Mouse (Mus musculus) kidney, postnatal 0 days (tissue): ENCODE measurements at regions not wholly inside any gene's neighbourhood (a gene's known extent, or its start where the extent isn't known, plus 50 kb on each side); places are given as distances from the start of the nearest gene placed in this dataset.
"Not testable (repeated sequence)": the region's sequence is repeated elsewhere in the genome, so short reads cannot be mapped to it uniquely, and the experiment has no call there.

Experiments
- ATAC-seq: fragments of 200-750 bp; cut with Nextera tagmentation; replicated peaks from 2 replicates; pipeline ENCODE4 v1.8.0; 2017; ENCODE audit warnings: low read depth, moderate number of reproducible peaks, moderate TSS enrichment, moderate library complexity; ENCODE audit not compliant: low FRiP score
- DNase-seq: peaks from one replicate; pipeline ENCODE4 v3.0.0-alpha.2; 2016; ENCODE audit warnings: low spot score
- H3K27ac ChIP-seq: fragments of 300-500 bp; sonication (generic); 2 replicates; pipeline ENCODE4 v1.5.1; 2014; ENCODE audit warnings: mild to moderate bottlenecking
- H3K27me3 ChIP-seq: fragments of 300-500 bp; sonication (generic); 2 replicates; pipeline ENCODE4 v1.6.1; 2014; ENCODE audit warnings: low read length, mixed read lengths; ENCODE audit not compliant: insufficient read depth
- H3K36me3 ChIP-seq: fragments of 300-500 bp; sonication (generic); 2 replicates; pipeline ENCODE4 v1.6.1; 2014; ENCODE audit warnings: low read length, mixed read lengths; ENCODE audit not compliant: insufficient read depth
- H3K4me1 ChIP-seq: fragments of 300-500 bp; sonication (generic); replicated peaks from 2 replicates; pipeline ENCODE4 v1.6.1; 2014; ENCODE audit warnings: antibody characterized with exemption, low read length, mixed read lengths; ENCODE audit not compliant: insufficient read depth
- H3K4me2 ChIP-seq: fragments of 300-500 bp; sonication (generic); 2 replicates; pipeline ENCODE4 v1.6.1; 2014; ENCODE audit warnings: mild to moderate bottlenecking, low read length, moderate library complexity, mixed read lengths
- H3K4me3 ChIP-seq: fragments of 300-500 bp; sonication (generic); replicated peaks from 2 replicates; pipeline ENCODE4 v1.5.1; 2014; ENCODE audit warnings: low read depth, low read length
- H3K9ac ChIP-seq: fragments of 300-500 bp; sonication (generic); 2 replicates; pipeline ENCODE4 v1.6.1; 2014; ENCODE audit warnings: low read depth, low read length
- H3K9me3 ChIP-seq: fragments of 300-500 bp; sonication (generic); replicated peaks from 2 replicates; pipeline ENCODE4 v1.6.1; 2016; ENCODE audit warnings: low read length, inconsistent platforms, mixed read lengths
- CTCF ChIP-seq: IDR thresholded peaks from 2 replicates; pipeline ENCODE4 v1.5.1; 2016; ENCODE audit warnings: antibody characterized with exemption, low read depth, mild to moderate bottlenecking, moderate library complexity
- WGBS: fragments of 180-500 bp; shearing (Covaris S2); extraction: QIAGEN DNeasy Blood & Tissue Kit; methylation state at CpG from one replicate; pipeline ENCODE4 v1.1.7; 2014; 5-methylcytosine and 5-hydroxymethylcytosine counted together

GRCm38 (mm10) chr5:17141555-17141954 lies 231.4 kb upstream of the Speer4f2 start:
- Histone ChIP-seq H3K36me3 (no peaks in the 10 kb centered on the region), H3K4me1 (no peaks in the 10 kb centered on the region), H3K9ac (no peak overlapping the region), H3K4me2 (no peak overlapping the region), H3K4me3 (no peak overlapping the region), H3K9me3 (no peaks in the 10 kb centered on the region), H3K27me3 (no peaks in the 10 kb centered on the region), H3K27ac (no peak overlapping the region)
- peak; percentile 95 for ATAC-seq
- no peak for TF ChIP-seq CTCF
- DNase-seq = peak; percentile 40

GRCm38 (mm10) chr5:17174562-17174961 lies 198.4 kb upstream of the Speer4f2 start:
- whole genome bisulfite sequencing = 84% methylated on average over 2 of the region's 2 CpGs
- no peak overlapping the region for H3K4me3 ChIP-seq
- ATAC-seq (no peak), DNase-seq (no peak)
- H3K27me3 ChIP-seq = no peaks in the 10 kb centered on the region
- no peak overlapping the region for H3K4me2 ChIP-seq
- H3K4me1 ChIP-seq = no peaks in the 10 kb centered on the region
- TF ChIP-seq CTCF = no peak
- no peak overlapping the region for H3K9ac ChIP-seq
- no peaks in the 10 kb centered on the region for H3K36me3 ChIP-seq
- no peaks in the 10 kb centered on the region for H3K9me3 ChIP-seq
- no peak overlapping the region for H3K27ac ChIP-seq

GRCm38 (mm10) chr5:17176771-17177170 lies 196.2 kb upstream of the Speer4f2 start:
- no peak overlapping the region for H3K4me2 ChIP-seq
- peak; percentile 11 for DNase-seq
- H3K27ac ChIP-seq = no peak overlapping the region
- H3K4me3 ChIP-seq = no peak overlapping the region
- no peaks in the 10 kb centered on the region for H3K36me3 ChIP-seq
- 79% methylated on average over 9 of the region's 9 CpGs for WGBS
- no peak for TF ChIP-seq CTCF
- ATAC-seq = no peak
- no peaks in the 10 kb centered on the region for H3K27me3 ChIP-seq
- no peaks in the 10 kb centered on the region for H3K9me3 ChIP-seq
- no peak overlapping the region for H3K9ac ChIP-seq
- H3K4me1 ChIP-seq = no peaks in the 10 kb centered on the region

DNA sequence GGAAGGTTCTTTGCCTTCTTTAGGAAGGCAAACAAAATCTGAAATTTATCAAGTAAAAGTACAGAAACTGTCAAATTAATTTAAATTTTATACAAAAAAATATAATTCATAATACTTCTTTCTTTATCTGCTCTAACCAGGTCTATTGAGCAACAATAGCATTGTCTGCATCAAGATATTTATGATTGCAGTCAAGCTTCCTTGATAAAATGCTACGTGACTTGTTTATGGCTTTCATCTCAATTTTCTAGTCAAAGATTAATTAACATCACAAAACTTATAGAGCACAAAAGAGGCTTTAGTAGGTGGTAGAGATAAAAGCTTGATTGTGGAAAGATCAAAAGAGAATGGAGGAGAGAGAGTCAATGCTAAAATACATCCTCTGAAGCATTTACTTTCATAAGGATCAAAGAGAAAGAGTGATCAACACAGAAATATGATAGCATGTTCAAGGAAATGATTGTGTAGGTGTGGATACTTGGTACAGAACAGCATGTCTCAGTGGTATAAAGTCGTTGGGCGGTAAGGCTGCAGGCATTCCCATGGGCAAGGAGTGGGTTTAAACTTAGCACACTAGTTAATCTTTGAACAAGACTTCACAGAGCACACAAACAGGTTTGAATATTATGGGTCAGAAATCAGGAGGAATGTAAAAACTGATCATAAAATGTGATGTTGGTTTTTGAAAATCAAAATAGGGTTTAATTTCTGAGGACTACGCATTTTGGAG lies 164.3 kb upstream of the Speer4f2 start:
- no peaks in the 10 kb centered on the region for H3K36me3 ChIP-seq
- no peak overlapping the region for H3K9ac ChIP-seq
- H3K9me3 ChIP-seq = no peaks in the 10 kb centered on the region
- no peak for ATAC-seq
- H3K4me3 ChIP-seq = no peak overlapping the region
- 57% methylated on average over 4 of the region's 4 CpGs for WGBS
- peak; percentile 25 for DNase-seq
- H3K4me1 ChIP-seq = 0 out of 2 replicates have a peak, but pooled peaks cover 5% of the 10 kb centered on the region
- no peak overlapping the region for H3K4me2 ChIP-seq
- H3K27me3 ChIP-seq = no peaks in the 10 kb centered on the region
- no peak for TF ChIP-seq CTCF
- H3K27ac ChIP-seq = peak overlapping the region; percentile 50; the same call in 1 of the 2 replicates

GRCm38 (mm10) chr5:17210723-17211245 lies 162.2 kb upstream of the Speer4f2 start:
- Histone ChIP-seq H3K9me3 (no peaks in the 10 kb centered on the region), H3K27ac (no peak overlapping the region), H3K9ac (no peak overlapping the region), H3K4me3 (no peak overlapping the region), H3K4me2 (no peak overlapping the region), H3K27me3 (no peaks in the 10 kb centered on the region), H3K36me3 (no peaks in the 10 kb centered on the region), H3K4me1 (0 out of 2 replicates have a peak, but pooled peaks cover 5% of the 10 kb centered on the region)
- no peak for TF ChIP-seq CTCF
- DNase-seq (peak; percentile 6), ATAC-seq (no peak)
- 46% methylated on average over 6 of the region's 6 CpGs for WGBS

DNA sequence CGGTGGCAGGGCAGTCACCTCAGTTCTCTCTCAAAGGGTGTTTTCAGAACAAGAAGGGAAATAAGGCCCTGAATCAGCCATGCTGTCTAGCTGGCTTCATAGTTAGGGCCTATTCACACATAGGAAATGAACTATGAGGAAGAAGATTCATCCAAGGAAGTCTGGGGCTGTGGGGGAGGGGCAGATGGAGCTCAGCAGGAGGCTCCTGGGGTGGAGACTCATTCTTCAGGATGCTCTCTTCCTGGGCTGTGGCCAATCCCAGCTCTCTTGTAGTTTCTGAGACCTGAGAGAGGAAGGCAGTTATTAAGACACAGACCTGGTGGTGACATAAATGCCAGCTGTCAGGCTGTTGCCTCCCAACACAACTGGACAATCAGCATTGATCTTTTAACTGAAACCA lies 149.4 kb upstream of the Speer4f2 start:
- not testable (repeated sequence) for ATAC-seq

More for the DNA sequence above, 149.4 kb upstream of the Speer4f2 start:
- H3K4me2 ChIP-seq, H3K27ac ChIP-seq, H3K9me3 ChIP-seq, H3K9ac ChIP-seq, H3K4me3 ChIP-seq, H3K27me3 ChIP-seq, H3K4me1 ChIP-seq, H3K36me3 ChIP-seq, DNase-seq: not testable (repeated sequence)
- WGBS = 46% methylated on average over 1 of the region's 1 CpGs
